Comparison of ENCODE assay signal across 8 mouse cellular contexts in genomic region chr4:155217241-155218103, GRCm38 (mm10). TPM values are rescaled to one million over a fixed set of nuclear protein-coding genes. Genes with fewer than 3 reads are reported as not detected.
DNase-seq lines count a peak whose midpoint lies in the region; ATAC-seq and TF ChIP-seq lines count a peak whose summit lies in the region.

No protein-coding gene starts in this region.

- peak; percentile 60 for DNase-seq in cerebellum, adult 9-11 months
- DNase-seq in cerebellum, adult 8-10 months = no peak
- peak; percentile 77 for DNase-seq in adrenal gland, postnatal 14 days
- no peak for DNase-seq in hindbrain, embryonic 10.5 days (ENCODE audit: low spot score)
- DNase-seq in midbrain, postnatal 0 days (ENCODE audit: low spot score) = no peak
- no peak for DNase-seq in layer of hippocampus, adult 9-10 months (ENCODE audit: low spot score)
- no peak for DNase-seq in frontal cortex, postnatal 10 days (ENCODE audit: low spot score in 2 of 2)

- no peak for TF ChIP-seq CTCF in midbrain, postnatal 0 days (IDR thresholded peaks at IDR 0.05)

- H3K9ac ChIP-seq in limb, embryonic 15.5 days = 0 out of 2 replicates have a peak overlapping the region, but pooled peaks have one; percentile 7
- no peak overlapping the region for H3K9ac ChIP-seq in midbrain, postnatal 0 days (replicated peaks; ENCODE audit: low read length, poor library complexity, severe bottlenecking)

- peak overlapping the region; percentile 95; the same call in 1 of the 2 replicates for H3K4me3 ChIP-seq in hindbrain, embryonic 10.5 days
- peak overlapping the region; percentile 90 for H3K4me3 ChIP-seq in limb, embryonic 15.5 days
- no peak overlapping the region for H3K4me3 ChIP-seq in midbrain, postnatal 0 days (ENCODE audit: low read depth, low read length)

- peaks cover 97% of the 10 kb centered on the region for H3K4me1 ChIP-seq in hindbrain, embryonic 10.5 days (replicated peaks)
- H3K4me1 ChIP-seq in limb, embryonic 15.5 days = peaks cover 76% of the 10 kb centered on the region
- peaks cover 53% of the 10 kb centered on the region for H3K4me1 ChIP-seq in midbrain, postnatal 0 days (ENCODE audit: insufficient read depth, low read length)

- no peaks in the 10 kb centered on the region for H3K27me3 ChIP-seq in hindbrain, embryonic 10.5 days (ENCODE audit: insufficient read depth, poor library complexity, severe bottlenecking)
- no peaks in the 10 kb centered on the region for H3K27me3 ChIP-seq in limb, embryonic 15.5 days
- H3K27me3 ChIP-seq in midbrain, postnatal 0 days (ENCODE audit: insufficient read depth, low read length) = no peaks in the 10 kb centered on the region

- 61% methylated on average over 12 of the region's 12 CpGs for WGBS in hindbrain, embryonic 10.5 days
- 38% methylated on average over 12 of the region's 12 CpGs for WGBS in limb, embryonic 15.5 days
- WGBS in midbrain, postnatal 0 days = 81% methylated on average over 11 of the region's 12 CpGs

- H3K36me3 ChIP-seq in hindbrain, embryonic 10.5 days = peaks cover 15% of the 10 kb centered on the region
- peaks cover 11% of the 10 kb centered on the region; the same call in 1 of the 2 replicates for H3K36me3 ChIP-seq in limb, embryonic 15.5 days
- no peaks in the 10 kb centered on the region for H3K36me3 ChIP-seq in midbrain, postnatal 0 days (ENCODE audit: insufficient read depth, low read length)

- no peak for ATAC-seq in limb, embryonic 15.5 days (ENCODE audit: insufficient number of reproducible peaks, low FRiP score, low TSS enrichment, low read depth)
- no peak for ATAC-seq in midbrain, postnatal 0 days (ENCODE audit: low FRiP score)

- H3K4me2 ChIP-seq in limb, embryonic 15.5 days = peak overlapping the region; percentile 72
- peak overlapping the region; percentile 100 for H3K4me2 ChIP-seq in midbrain, postnatal 0 days (ENCODE audit: low read depth, low read length, poor library complexity, severe bottlenecking)

- H3K9me3 ChIP-seq in hindbrain, embryonic 10.5 days = no peaks in the 10 kb centered on the region
- no peaks in the 10 kb centered on the region for H3K9me3 ChIP-seq in limb, embryonic 15.5 days
- no peaks in the 10 kb centered on the region for H3K9me3 ChIP-seq in midbrain, postnatal 0 days (ENCODE audit: low read length)

- H3K27ac ChIP-seq in hindbrain, embryonic 10.5 days = peak overlapping the region; percentile 53
- peak overlapping the region; percentile 73 for H3K27ac ChIP-seq in limb, embryonic 15.5 days
- no peak overlapping the region for H3K27ac ChIP-seq in midbrain, postnatal 0 days (ENCODE audit: low read depth, low read length)

RNA-seq across cellular contexts. Expression of gene Ski, which starts 4.9 kb away (rescaled TPM):
- 66.2 and 70.1 TPM in 2 replicates for total RNA-seq in adrenal gland, postnatal 14 days (2021)
- 9.3 and 10.1 TPM in 2 replicates for polyA plus RNA-seq in hindbrain, embryonic 10.5 days (2016; fragmentation: Nextera tagmentation; extraction: Ambion mirVana)
- 25.2 and 26.8 TPM in 2 replicates for polyA plus RNA-seq in limb, embryonic 15.5 days (2015; fragmentation: Nextera tagmentation; extraction: Ambion mirVana)
- total RNA-seq in midbrain, postnatal 0 days (2014; rRNA removed) = 59.8 and 63.1 TPM in 2 replicates
- polyA plus RNA-seq in midbrain, postnatal 0 days (2015; fragmentation: Nextera tagmentation; extraction: Ambion mirVana) = 7.1 and 8.4 TPM in 2 replicates

RNA-seq across cellular contexts. Expression of gene Faap20, which starts 32.1 kb away (rescaled TPM):
- total RNA-seq in adrenal gland, postnatal 14 days (2021) = 39.4 and 43.1 TPM in 2 replicates
- 115 and 118 TPM in 2 replicates for polyA plus RNA-seq in hindbrain, embryonic 10.5 days (2016; fragmentation: Nextera tagmentation; extraction: Ambion mirVana)
- 74.0 and 76.2 TPM in 2 replicates for polyA plus RNA-seq in limb, embryonic 15.5 days (2015; fragmentation: Nextera tagmentation; extraction: Ambion mirVana)
- total RNA-seq in midbrain, postnatal 0 days (2014; rRNA removed) = 39.5 and 48.7 TPM in 2 replicates
- polyA plus RNA-seq in midbrain, postnatal 0 days (2015; fragmentation: Nextera tagmentation; extraction: Ambion mirVana) = 56.6 and 57.1 TPM in 2 replicates

Comparison
In these comparisons a context has a peak if more than half of its experiments do, and no peak if none do; other contexts are left out.
1. DNase-seq: peak in cerebellum, adult 9-11 months (single experiment) and adrenal gland, postnatal 14 days (single experiment); none in cerebellum, adult 8-10 months (single experiment), hindbrain, embryonic 10.5 days (single experiment), midbrain, postnatal 0 days (single experiment), layer of hippocampus, adult 9-10 months (single experiment) and frontal cortex, postnatal 10 days (0 of 2).